Mouse (Mus musculus) G1E (cell line): ENCODE data around the gene Slc7a14.

Source experiments
- CTCF ChIP-seq: IDR thresholded peaks from 2 replicates; pipeline ENCODE4 v1.5.1; 2012; ENCODE audit warnings: low read depth, low read length, inconsistent platforms, mixed read lengths
- GATA1 ChIP-seq: IDR thresholded peaks from 2 replicates; pipeline ENCODE4 v1.6.1; 2012; ENCODE audit warnings: borderline replicate concordance, low read length, inconsistent platforms, mixed read lengths
- GATA2 ChIP-seq: IDR thresholded peaks from 2 replicates; pipeline ENCODE4 v1.6.1; 2012; ENCODE audit warnings: low read depth, low read length, inconsistent platforms, borderline replicate concordance
- TAL1 ChIP-seq: conservative IDR thresholded peaks from 2 replicates; pipeline ENCODE4 v1.6.1; 2012; ENCODE audit warnings: low read depth, low read length, inconsistent platforms, mixed read lengths

DNA sequence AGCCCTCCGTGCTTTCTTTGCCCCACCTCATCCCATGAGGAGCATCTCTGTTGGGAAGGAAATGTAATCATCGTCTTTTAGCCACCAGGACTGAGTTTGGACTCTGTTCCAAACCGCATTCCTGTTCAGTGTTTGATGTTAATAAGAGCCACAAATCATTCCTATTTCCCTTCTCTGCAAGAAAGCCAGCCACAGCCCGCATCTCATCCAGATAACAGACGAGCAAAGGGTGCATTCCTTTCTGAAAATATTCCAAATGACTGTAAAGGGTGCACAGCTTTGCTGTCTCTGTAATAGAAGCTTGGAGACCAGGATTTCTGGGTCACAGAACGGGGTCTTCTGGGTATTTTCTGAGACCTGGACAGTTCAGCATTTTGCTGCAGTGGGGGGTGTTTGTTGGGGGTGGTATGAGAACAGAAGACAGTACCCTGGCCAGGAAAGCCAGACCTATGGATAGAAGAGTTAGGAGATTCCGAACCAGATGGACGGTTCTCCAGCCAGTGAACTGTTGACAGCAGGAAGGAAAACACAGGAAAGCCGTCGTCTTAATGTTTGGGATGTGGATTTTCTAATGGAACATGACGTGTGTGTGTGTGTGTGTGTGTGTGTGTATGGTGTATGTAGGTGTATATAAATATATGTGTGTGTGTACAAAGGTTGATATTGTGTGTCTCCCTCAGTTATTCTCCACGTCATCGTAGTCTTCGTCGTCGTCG lies 110.9 kb downstream of the Slc7a14 start:
- TF ChIP-seq GATA1 (no peak), CTCF (no peak), TAL1 (no peak), GATA2 (no peak)
